Mouse (Mus musculus): ENCODE data around the gene Ttc22. TPM values are rescaled to one million over a fixed set of nuclear protein-coding genes. Genes with fewer than 3 reads are reported as not detected.

Ttc22 gene
- 0.09 TPM in 1 of 2 replicates, not detected in the other for total RNA-seq (2014; rRNA removed)
- not detected in 2 replicates for polyA plus RNA-seq (2012; rRNA removed)

DNA sequence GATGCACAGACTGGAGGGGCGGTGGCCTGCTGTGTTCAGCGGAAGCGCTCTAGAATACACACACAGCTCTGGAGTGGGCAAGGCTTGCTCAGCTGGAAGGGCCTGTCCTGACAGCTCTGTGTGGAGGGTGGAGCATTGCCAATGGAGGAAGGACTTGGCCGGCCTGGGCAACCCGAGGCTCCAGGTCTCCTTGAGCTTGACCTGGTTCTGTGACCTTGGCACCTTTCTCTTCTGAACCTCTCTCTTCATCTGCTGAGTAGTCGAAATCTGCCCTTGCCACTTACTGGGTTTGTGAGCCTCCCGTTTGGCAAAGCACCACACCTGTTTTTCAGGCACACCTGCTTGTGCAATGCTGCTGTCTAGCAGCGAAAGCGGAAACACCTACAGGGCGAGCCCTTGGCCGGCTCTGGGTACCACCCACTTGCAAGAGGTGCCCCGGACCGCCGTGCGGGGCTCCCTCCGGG is at the start of gene Ttc22:
Gene Ttc22, plus strand, starts transcription at position 403 of the 464 bp plus-strand sequence.
- H3K79me2 ChIP-seq (ENCODE audit: control insufficient read depth, insufficient read depth, low read length) = no peaks in the 10 kb centered on the region
- H3K4me1 ChIP-seq (ENCODE audit: control insufficient read depth, insufficient read depth, low read length) = 0 out of 2 replicates have a peak, but pooled peaks cover 3% of the 10 kb centered on the region
- no peak within 1 kb of the TSS for H3K9ac ChIP-seq (ENCODE audit: low read depth, low read length)
- no peak for TF ChIP-seq POLR2A (IDR thresholded peaks at IDR 0.05; ENCODE audit: extremely low read depth, insufficient read depth, low read length)
- no peak for TF ChIP-seq CTCF (IDR thresholded peaks at IDR 0.05; ENCODE audit: low read depth, low read length)
- peaks cover 10% of the 10 kb centered on the region for H3K27me3 ChIP-seq (ENCODE audit: control insufficient read depth, insufficient read depth, low read length)
- WGBS = 12% methylated on average over 16 of the region's 16 CpGs
- peak; percentile 16 for DNase-seq (ENCODE audit: extremely low read depth, low read depth, low spot score)
- no peak within 1 kb of the TSS; the same call in 1 of the 2 replicates for H3K4me3 ChIP-seq (ENCODE audit: insufficient read depth, low read depth, low read length)
- H3K36me3 ChIP-seq (ENCODE audit: control insufficient read depth, insufficient read depth, low read length) = no peaks in the 10 kb centered on the region
- no peak within 1 kb of the TSS for H3K27ac ChIP-seq (replicated peaks; ENCODE audit: insufficient read depth, low read depth, low read length)

DNA sequence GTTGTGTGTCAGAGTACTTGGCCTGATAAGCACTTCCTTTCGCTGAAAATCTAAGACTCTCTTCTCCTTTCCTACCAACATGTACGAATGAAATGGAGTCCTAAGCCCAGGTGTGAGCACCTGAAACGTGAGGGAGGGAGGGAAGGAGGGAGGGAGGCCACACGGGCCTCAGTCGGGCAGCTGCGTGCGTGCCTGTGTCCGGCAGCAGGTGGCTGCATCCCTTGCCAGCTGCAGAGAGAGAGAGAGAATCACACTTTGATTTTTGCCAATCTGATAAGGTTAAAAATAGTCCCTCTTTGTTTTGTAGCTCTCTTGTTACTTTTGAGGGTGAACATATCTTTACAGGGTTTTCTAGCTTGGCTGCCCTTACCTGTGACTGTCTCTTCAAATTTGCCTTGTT is 47.2 kb upstream of the Ttc22 start:
- peaks cover 10% of the 10 kb centered on the region; the same call in 1 of the 2 replicates for H3K79me2 ChIP-seq (ENCODE audit: control insufficient read depth, insufficient read depth, low read length)
- 25% methylated on average over 8 of the region's 8 CpGs for WGBS
- H3K27me3 ChIP-seq (ENCODE audit: control insufficient read depth, insufficient read depth, low read length) = no peaks in the 10 kb centered on the region
- no peak overlapping the region for H3K4me3 ChIP-seq (ENCODE audit: insufficient read depth, low read depth, low read length)
- H3K4me1 ChIP-seq (ENCODE audit: control insufficient read depth, insufficient read depth, low read length) = no peaks in the 10 kb centered on the region
- H3K9ac ChIP-seq (ENCODE audit: low read depth, low read length) = no peak overlapping the region
- DNase-seq (ENCODE audit: extremely low read depth, low read depth, low spot score) = no peak
- H3K36me3 ChIP-seq (ENCODE audit: control insufficient read depth, insufficient read depth, low read length) = peaks cover 81% of the 10 kb centered on the region
- TF ChIP-seq POLR2A (IDR thresholded peaks at IDR 0.05; ENCODE audit: extremely low read depth, insufficient read depth, low read length) (no peak), CTCF (IDR thresholded peaks at IDR 0.05; ENCODE audit: low read depth, low read length) (no peak)
- H3K27ac ChIP-seq (replicated peaks; ENCODE audit: insufficient read depth, low read depth, low read length) = no peak overlapping the region

- peak; percentile 49 for DNase-seq (ENCODE audit: extremely low read depth, low read depth, low spot score)
- Histone ChIP-seq H3K9ac (ENCODE audit: low read depth, low read length) (no peak overlapping the region), H3K36me3 (ENCODE audit: control insufficient read depth, insufficient read depth, low read length) (peaks cover 73% of the 10 kb centered on the region), H3K27me3 (ENCODE audit: control insufficient read depth, insufficient read depth, low read length) (no peaks in the 10 kb centered on the region), H3K27ac (replicated peaks; ENCODE audit: insufficient read depth, low read depth, low read length) (no peak overlapping the region), H3K4me1 (ENCODE audit: control insufficient read depth, insufficient read depth, low read length) (peaks cover 10% of the 10 kb centered on the region; the same call in 1 of the 2 replicates), H3K4me3 (ENCODE audit: insufficient read depth, low read depth, low read length) (no peak overlapping the region), H3K79me2 (ENCODE audit: control insufficient read depth, insufficient read depth, low read length) (no peaks in the 10 kb centered on the region; the same call in 1 of the 2 replicates)
- TF ChIP-seq CTCF (IDR thresholded peaks at IDR 0.05; ENCODE audit: low read depth, low read length) (no peak), POLR2A (IDR thresholded peaks at IDR 0.05; ENCODE audit: extremely low read depth, insufficient read depth, low read length) (no peak)
- 28% methylated on average over 7 of the region's 7 CpGs for WGBS
Measured at GRCm38 (mm10) chr4:106577511-106577910, 44.7 kb upstream of the Ttc22 start.

DNA sequence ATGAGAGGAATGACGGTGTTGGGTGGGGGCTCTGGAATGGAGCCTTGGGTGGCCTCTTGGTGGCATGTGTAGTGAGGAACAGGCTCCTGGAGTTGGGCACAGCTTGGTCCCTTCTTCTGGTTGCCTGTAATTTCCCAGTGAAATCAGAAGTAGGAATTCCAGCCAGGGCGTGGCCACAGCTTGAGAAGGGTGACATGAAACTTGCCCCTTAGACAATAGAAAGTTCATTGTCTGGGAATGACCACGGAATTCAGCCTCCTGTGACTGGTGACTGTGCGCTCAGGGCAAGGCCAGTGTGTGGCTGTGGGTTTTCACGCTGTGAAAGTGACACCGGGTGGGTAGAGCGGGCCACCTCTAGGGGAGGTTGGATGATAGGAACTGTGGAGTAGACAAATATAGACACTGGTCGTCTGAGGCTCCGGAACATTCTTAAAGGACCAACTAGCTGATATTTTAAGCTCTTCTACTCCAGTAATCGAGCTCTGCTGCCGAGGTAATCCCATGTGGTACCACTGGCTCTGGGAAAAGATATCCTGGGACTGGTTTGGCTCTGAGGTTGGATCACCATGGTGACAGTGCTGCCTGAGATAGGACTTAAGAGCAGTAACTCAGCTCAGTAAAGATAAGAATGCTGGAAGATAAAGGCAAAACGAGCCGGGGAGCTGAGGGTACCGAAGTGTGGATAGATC is 40.9 kb upstream of the Ttc22 start:
- DNase-seq (ENCODE audit: extremely low read depth, low read depth, low spot score) = peak; percentile 20
- TF ChIP-seq POLR2A (IDR thresholded peaks at IDR 0.05; ENCODE audit: extremely low read depth, insufficient read depth, low read length) = no peak
- no peak for TF ChIP-seq CTCF (IDR thresholded peaks at IDR 0.05; ENCODE audit: low read depth, low read length)
- Histone ChIP-seq H3K9ac (ENCODE audit: low read depth, low read length) (no peak overlapping the region), H3K4me1 (ENCODE audit: control insufficient read depth, insufficient read depth, low read length) (peaks cover 15% of the 10 kb centered on the region), H3K4me3 (ENCODE audit: insufficient read depth, low read depth, low read length) (no peak overlapping the region), H3K27ac (replicated peaks; ENCODE audit: insufficient read depth, low read depth, low read length) (no peak overlapping the region), H3K27me3 (ENCODE audit: control insufficient read depth, insufficient read depth, low read length) (no peaks in the 10 kb centered on the region), H3K36me3 (ENCODE audit: control insufficient read depth, insufficient read depth, low read length) (peaks cover 56% of the 10 kb centered on the region), H3K79me2 (ENCODE audit: control insufficient read depth, insufficient read depth, low read length) (no peaks in the 10 kb centered on the region; the same call in 1 of the 2 replicates)
- whole genome bisulfite sequencing = 70% methylated on average over 14 of the region's 14 CpGs

GRCm38 (mm10) chr4:106581865-106582204 is 40.4 kb upstream of the Ttc22 start:
- WGBS = 88% methylated on average over 15 of the region's 15 CpGs
- H3K36me3 ChIP-seq (ENCODE audit: control insufficient read depth, insufficient read depth, low read length) = peaks cover 56% of the 10 kb centered on the region
- H3K4me3 ChIP-seq (ENCODE audit: insufficient read depth, low read depth, low read length) = no peak overlapping the region
- H3K79me2 ChIP-seq (ENCODE audit: control insufficient read depth, insufficient read depth, low read length) = no peaks in the 10 kb centered on the region; the same call in 1 of the 2 replicates
- peaks cover 18% of the 10 kb centered on the region for H3K4me1 ChIP-seq (ENCODE audit: control insufficient read depth, insufficient read depth, low read length)
- H3K27ac ChIP-seq (replicated peaks; ENCODE audit: insufficient read depth, low read depth, low read length) = no peak overlapping the region
- H3K27me3 ChIP-seq (ENCODE audit: control insufficient read depth, insufficient read depth, low read length) = no peaks in the 10 kb centered on the region
- no peak for TF ChIP-seq POLR2A (IDR thresholded peaks at IDR 0.05; ENCODE audit: extremely low read depth, insufficient read depth, low read length)
- TF ChIP-seq CTCF (IDR thresholded peaks at IDR 0.05; ENCODE audit: low read depth, low read length) = no peak
- H3K9ac ChIP-seq (ENCODE audit: low read depth, low read length) = no peak overlapping the region
- no peak for DNase-seq (ENCODE audit: extremely low read depth, low read depth, low spot score)
